Mouse (Mus musculus): ENCODE measurements at regions not wholly inside any gene's neighbourhood (a gene's known extent, or its start where the extent isn't known, plus 50 kb on each side); places are given as distances from the start of the nearest gene placed in this dataset.

- no peak overlapping the region for H3K9ac ChIP-seq (ENCODE audit: control insufficient read depth, low read depth, low read length, poor library complexity, severe bottlenecking)
- H3K36me3 ChIP-seq (ENCODE audit: control insufficient read depth in 1 of 2, insufficient read depth in 2 of 2, low read length in 2 of 2) = no peaks in the 10 kb centered on the region
- H3K4me1 ChIP-seq (ENCODE audit: control insufficient read depth in 1 of 2, insufficient read depth in 2 of 2, low read length in 2 of 2) = no peaks in the 10 kb centered on the region
- no peak overlapping the region for H3K4me3 ChIP-seq (ENCODE audit: control insufficient read depth in 1 of 2, insufficient read depth in 1 of 2, low read depth in 2 of 2, low read length in 2 of 2)
- no peak overlapping the region for H3K27ac ChIP-seq (ENCODE audit: control insufficient read depth, low read depth, low read length)
- no peaks in the 10 kb centered on the region for H3K79me2 ChIP-seq (ENCODE audit: control insufficient read depth, insufficient read depth, low read length, poor library complexity)
- H3K9me3 ChIP-seq (replicated peaks; ENCODE audit: insufficient read depth, low read length) = no peaks in the 10 kb centered on the region
- H3K27me3 ChIP-seq (ENCODE audit: control insufficient read depth in 1 of 2, insufficient read depth in 2 of 2, low read length in 2 of 2) = no peaks in the 10 kb centered on the region
- DNase-seq (ENCODE audit: low read depth, low spot score) = no peak
- TF ChIP-seq ZKSCAN1 (IDR thresholded peaks at IDR 0.05; ENCODE audit: low read depth, low read length) (no peak), GATA1 (IDR thresholded peaks at IDR 0.05; ENCODE audit: low read depth, low read length) (no peak)
Observed at GRCm38 (mm10) chr5:111812581-111812980, 78.9 kb downstream of the Gm26897 start.

GRCm38 (mm10) chr5:111813090-111813753 is 79.5 kb downstream of the Gm26897 start:
- H3K9me3 ChIP-seq (replicated peaks; ENCODE audit: insufficient read depth, low read length) = no peaks in the 10 kb centered on the region
- H3K79me2 ChIP-seq (ENCODE audit: control insufficient read depth, insufficient read depth, low read length, poor library complexity) = no peaks in the 10 kb centered on the region
- H3K4me3 ChIP-seq (ENCODE audit: control insufficient read depth in 1 of 2, insufficient read depth in 1 of 2, low read depth in 2 of 2, low read length in 2 of 2) = no peak overlapping the region
- no peak for DNase-seq (ENCODE audit: low read depth, low spot score)
- no peak overlapping the region for H3K9ac ChIP-seq (ENCODE audit: control insufficient read depth, low read depth, low read length, poor library complexity, severe bottlenecking)
- H3K27me3 ChIP-seq (ENCODE audit: control insufficient read depth in 1 of 2, insufficient read depth in 2 of 2, low read length in 2 of 2) = no peaks in the 10 kb centered on the region
- no peaks in the 10 kb centered on the region for H3K36me3 ChIP-seq (ENCODE audit: control insufficient read depth in 1 of 2, insufficient read depth in 2 of 2, low read length in 2 of 2)
- no peak overlapping the region for H3K27ac ChIP-seq (ENCODE audit: control insufficient read depth, low read depth, low read length)
- H3K4me1 ChIP-seq (ENCODE audit: control insufficient read depth in 1 of 2, insufficient read depth in 2 of 2, low read length in 2 of 2) = no peaks in the 10 kb centered on the region
- no peak for TF ChIP-seq EP300 (IDR thresholded peaks at IDR 0.05; ENCODE audit: low read depth in 1 of 2, low read length in 2 of 2)
- no peak for TF ChIP-seq HCFC1 (IDR thresholded peaks at IDR 0.05; ENCODE audit: low read depth, low read length)
- no peak for TF ChIP-seq ZC3H11A (IDR thresholded peaks at IDR 0.05; ENCODE audit: low read depth, low read length)
- no peak for TF ChIP-seq MAX (IDR thresholded peaks at IDR 0.05; ENCODE audit: low read length)
- no peak for TF ChIP-seq ZMIZ1 (IDR thresholded peaks at IDR 0.05; ENCODE audit: low read depth, low read length)
- no peak for TF ChIP-seq SIN3A (IDR thresholded peaks at IDR 0.05; ENCODE audit: low read length)
- no peak for TF ChIP-seq E2F4 (IDR thresholded peaks at IDR 0.05; ENCODE audit: borderline replicate concordance, low read depth, low read length)
- TF ChIP-seq MEF2A (IDR thresholded peaks at IDR 0.05; ENCODE audit: extremely low read depth, insufficient replicate concordance, low read depth, low read length, poor library complexity, severe bottlenecking) = no peak
- TF ChIP-seq GATA1 (IDR thresholded peaks at IDR 0.05; ENCODE audit: low read depth, low read length) = no peak
- TF ChIP-seq MAZ (IDR thresholded peaks at IDR 0.05; ENCODE audit: low read depth, low read length) = no peak
- TF ChIP-seq ZKSCAN1 (IDR thresholded peaks at IDR 0.05; ENCODE audit: low read depth, low read length) = no peak
- no peak for TF ChIP-seq RAD21 (IDR thresholded peaks at IDR 0.05; ENCODE audit: low read depth, low read length)
- no peak for TF ChIP-seq CHD2 (IDR thresholded peaks at IDR 0.05; ENCODE audit: low read length)
